Mouse (Mus musculus): ENCODE data around the gene Mettl18. TPM values are rescaled to one million over a fixed set of nuclear protein-coding genes. Genes with fewer than 3 reads are reported as not detected.
A peak's percentile ranks its signal among the peaks of the same experiment; 100 is the strongest.

Gene Mettl18
- 0.52 and 0.74 TPM in 2 replicates for polyA plus RNA-seq (2012; rRNA removed)

DNA sequence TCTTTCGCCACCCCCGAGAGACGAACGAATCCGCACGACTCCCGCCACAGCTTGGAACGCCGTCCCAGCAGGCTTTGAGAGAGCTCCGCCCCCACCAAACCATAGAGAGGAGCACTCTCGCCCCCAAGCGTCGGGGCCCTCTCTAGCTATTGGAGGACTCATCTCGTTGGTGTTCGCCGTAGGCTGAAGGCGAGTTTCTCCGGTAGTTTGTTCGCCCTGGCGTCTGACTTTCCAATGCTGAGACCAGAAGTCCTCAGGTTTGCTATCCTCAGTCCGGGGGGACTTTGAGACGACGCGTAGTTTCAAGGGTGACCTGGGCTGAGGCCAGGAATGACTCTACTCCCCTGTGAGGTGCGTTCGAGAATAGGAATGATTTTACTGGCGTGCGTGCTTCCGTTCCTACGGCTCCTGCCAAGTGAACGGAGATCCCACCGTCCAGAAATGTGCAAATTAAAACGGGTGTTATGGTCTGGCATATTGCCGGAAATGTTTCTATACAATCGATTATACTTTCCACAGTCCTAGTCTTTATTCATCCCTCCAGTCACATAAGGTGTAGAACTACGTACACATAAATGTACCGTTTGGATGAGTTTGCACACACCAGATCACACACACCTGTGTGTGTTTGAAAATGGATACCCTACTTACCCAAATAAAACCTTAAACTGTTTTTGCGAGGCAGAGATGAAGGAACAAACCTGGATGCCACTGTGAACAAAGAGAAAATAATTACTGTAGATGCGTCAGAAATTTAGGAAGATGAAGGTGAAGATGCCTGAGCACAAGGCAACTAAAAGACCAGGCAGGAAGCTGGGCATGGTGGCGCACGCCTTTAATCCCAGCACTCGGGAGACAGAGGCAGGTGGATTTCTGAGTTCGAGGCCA lies at the start of gene Mettl18, which contains the start of gene BC055324:
TSS of gene Mettl18 (plus strand) at position 169 of the 888 bp plus-strand sequence.
TSS of gene BC055324 (minus strand) at position 76 of the 888 bp plus-strand sequence.
- H3K4me3 ChIP-seq (ENCODE audit: extremely low read depth, insufficient read depth, insufficient read length), result peak within 1 kb of the TSS; percentile 86
- peaks cover 2% of the 10 kb centered on the region; the same call in 1 of the 2 replicates for H3K36me3 ChIP-seq (ENCODE audit: control insufficient read depth, insufficient read depth, low read length)
- no peaks in the 10 kb centered on the region for H3K4me1 ChIP-seq (ENCODE audit: control insufficient read depth, insufficient read depth, insufficient read length)
- DNase-seq (ENCODE audit: low read depth in 1 of 2, low spot score in 2 of 2), result peak; percentile 81 to 86
- TF ChIP-seq CTCF (IDR thresholded peaks at IDR 0.05; ENCODE audit: extremely low read depth, insufficient read depth, insufficient read length, insufficient replicate concordance) (no peak), POLR2A (IDR thresholded peaks at IDR 0.05; ENCODE audit: low read depth, low read length) (peak; percentile 11; the same call in 1 of the 2 replicates)
- H3K27ac ChIP-seq (ENCODE audit: insufficient read depth, low read length), result peak within 1 kb of the TSS; percentile 81
- no peaks in the 10 kb centered on the region for H3K27me3 ChIP-seq (ENCODE audit: control insufficient read depth, insufficient read depth, low read length)
- WGBS, result 1% methylated on average over 43 of the region's 43 CpGs

- H3K4me3 ChIP-seq (ENCODE audit: extremely low read depth, insufficient read depth, insufficient read length), result no peak overlapping the region
- peaks cover 41% of the 10 kb centered on the region for H3K36me3 ChIP-seq (ENCODE audit: control insufficient read depth, insufficient read depth, low read length)
- H3K27ac ChIP-seq (ENCODE audit: insufficient read depth, low read length), result no peak overlapping the region; the same call in 1 of the 2 replicates
- WGBS, result 92% methylated on average over 2 of the region's 2 CpGs
- H3K27me3 ChIP-seq (ENCODE audit: control insufficient read depth, insufficient read depth, low read length), result no peaks in the 10 kb centered on the region
- DNase-seq (ENCODE audit: low read depth in 1 of 2, low spot score in 2 of 2), result no peak
- no peaks in the 10 kb centered on the region for H3K4me1 ChIP-seq (ENCODE audit: control insufficient read depth, insufficient read depth, insufficient read length)
- no peak for TF ChIP-seq CTCF (IDR thresholded peaks at IDR 0.05; ENCODE audit: extremely low read depth, insufficient read depth, insufficient read length, insufficient replicate concordance)
- TF ChIP-seq POLR2A (IDR thresholded peaks at IDR 0.05; ENCODE audit: low read depth, low read length), result no peak
These were observed 41.3 kb upstream of the Mettl18 start for GRCm38 (mm10) chr1:163953396-163953795.

DNA sequence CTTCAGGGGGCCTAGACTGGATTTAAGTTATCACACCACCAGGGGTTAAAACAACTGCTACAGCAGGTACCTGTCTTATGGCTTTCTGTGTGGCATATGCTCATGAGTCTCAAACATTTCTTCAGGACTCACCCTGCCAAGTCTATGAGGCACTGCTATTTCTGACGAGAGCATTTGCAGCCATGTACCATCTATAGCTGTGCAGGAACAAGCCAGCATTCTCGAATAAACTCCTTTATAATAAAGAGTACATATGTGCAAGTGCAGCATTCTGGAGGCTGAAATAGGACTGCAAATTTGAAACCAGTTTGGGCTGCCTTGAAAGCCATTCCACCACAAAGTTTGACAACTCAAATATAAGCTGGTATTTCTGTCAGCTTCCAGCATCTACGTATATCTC lies 36.7 kb upstream of the Mettl18 start:
- TF ChIP-seq CTCF (IDR thresholded peaks at IDR 0.05; ENCODE audit: extremely low read depth, insufficient read depth, insufficient read length, insufficient replicate concordance) (no peak), POLR2A (IDR thresholded peaks at IDR 0.05; ENCODE audit: low read depth, low read length) (no peak)
- no peaks in the 10 kb centered on the region for H3K27me3 ChIP-seq (ENCODE audit: control insufficient read depth, insufficient read depth, low read length)
- no peak for DNase-seq (ENCODE audit: low read depth in 1 of 2, low spot score in 2 of 2)
- 93% methylated on average over 3 of the region's 3 CpGs for WGBS
- H3K27ac ChIP-seq (ENCODE audit: insufficient read depth, low read length), result no peak overlapping the region
- no peak overlapping the region for H3K4me3 ChIP-seq (ENCODE audit: extremely low read depth, insufficient read depth, insufficient read length)
- H3K36me3 ChIP-seq (ENCODE audit: control insufficient read depth, insufficient read depth, low read length), result peaks cover 18% of the 10 kb centered on the region
- H3K4me1 ChIP-seq (ENCODE audit: control insufficient read depth, insufficient read depth, insufficient read length), result no peaks in the 10 kb centered on the region

GRCm38 (mm10) chr1:163964008-163964689 lies 30.5 kb upstream of the Mettl18 start:
- peaks cover 8% of the 10 kb centered on the region for H3K36me3 ChIP-seq (ENCODE audit: control insufficient read depth, insufficient read depth, low read length)
- no peaks in the 10 kb centered on the region for H3K4me1 ChIP-seq (ENCODE audit: control insufficient read depth, insufficient read depth, insufficient read length)
- H3K27ac ChIP-seq (ENCODE audit: insufficient read depth, low read length), result no peak overlapping the region
- no peaks in the 10 kb centered on the region for H3K27me3 ChIP-seq (ENCODE audit: control insufficient read depth, insufficient read depth, low read length)
- no peak for TF ChIP-seq POLR2A (IDR thresholded peaks at IDR 0.05; ENCODE audit: low read depth, low read length)
- no peak for TF ChIP-seq CTCF (IDR thresholded peaks at IDR 0.05; ENCODE audit: extremely low read depth, insufficient read depth, insufficient read length, insufficient replicate concordance)
- H3K4me3 ChIP-seq (ENCODE audit: extremely low read depth, insufficient read depth, insufficient read length), result no peak overlapping the region
- no peak for DNase-seq (ENCODE audit: low read depth in 1 of 2, low spot score in 2 of 2)
- WGBS, result 49% methylated on average over 10 of the region's 10 CpGs

GRCm38 (mm10) chr1:163974471-163974870 lies 20.2 kb upstream of the Mettl18 start:
- 85% methylated on average over 1 of the region's 1 CpGs for WGBS
- no peaks in the 10 kb centered on the region; the same call in 1 of the 2 replicates for H3K36me3 ChIP-seq (ENCODE audit: control insufficient read depth, insufficient read depth, low read length)

DNA sequence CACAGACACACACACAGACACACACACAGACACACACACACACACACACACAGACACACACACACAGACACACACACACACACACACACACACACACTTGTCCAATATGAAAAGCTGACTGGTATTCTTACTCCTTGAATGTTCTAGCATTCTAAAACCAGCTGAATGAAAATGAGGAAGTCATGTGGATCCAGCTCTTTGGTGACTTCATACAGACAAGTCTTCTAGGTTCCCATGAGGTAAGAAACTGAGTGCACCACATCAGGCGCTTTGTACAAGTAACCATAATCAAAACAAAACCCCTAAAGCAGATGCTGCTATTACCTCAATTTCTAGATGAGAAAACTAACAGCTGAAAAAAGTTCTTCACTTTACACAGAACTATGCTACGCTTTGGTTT lies 19.6 kb upstream of the Mettl18 start:
- H3K27ac ChIP-seq (ENCODE audit: insufficient read depth, low read length), result no peak overlapping the region
- H3K4me1 ChIP-seq (ENCODE audit: control insufficient read depth, insufficient read depth, insufficient read length), result no peaks in the 10 kb centered on the region; the same call in 1 of the 2 replicates
- no peak for TF ChIP-seq CTCF (IDR thresholded peaks at IDR 0.05; ENCODE audit: extremely low read depth, insufficient read depth, insufficient read length, insufficient replicate concordance)
- no peak for TF ChIP-seq POLR2A (IDR thresholded peaks at IDR 0.05; ENCODE audit: low read depth, low read length)
- no peak overlapping the region for H3K4me3 ChIP-seq (ENCODE audit: extremely low read depth, insufficient read depth, insufficient read length)
- 88% methylated on average over 2 of the region's 2 CpGs for WGBS
- no peaks in the 10 kb centered on the region; the same call in 1 of the 2 replicates for H3K36me3 ChIP-seq (ENCODE audit: control insufficient read depth, insufficient read depth, low read length)
- DNase-seq (ENCODE audit: low read depth in 1 of 2, low spot score in 2 of 2), result peak in 1 of 2 experiments; percentile 17
- H3K27me3 ChIP-seq (ENCODE audit: control insufficient read depth, insufficient read depth, low read length), result no peaks in the 10 kb centered on the region

More at GRCm38 (mm10) chr1:163974471-163974870, 20.2 kb upstream of the Mettl18 start:
- no peak for DNase-seq (ENCODE audit: low read depth in 1 of 2, low spot score in 2 of 2)
- TF ChIP-seq CTCF (IDR thresholded peaks at IDR 0.05; ENCODE audit: extremely low read depth, insufficient read depth, insufficient read length, insufficient replicate concordance) (no peak), POLR2A (IDR thresholded peaks at IDR 0.05; ENCODE audit: low read depth, low read length) (no peak)
- Histone ChIP-seq H3K4me1 (ENCODE audit: control insufficient read depth, insufficient read depth, insufficient read length) (no peaks in the 10 kb centered on the region; the same call in 1 of the 2 replicates), H3K27ac (ENCODE audit: insufficient read depth, low read length) (no peak overlapping the region), H3K27me3 (ENCODE audit: control insufficient read depth, insufficient read depth, low read length) (no peaks in the 10 kb centered on the region), H3K4me3 (ENCODE audit: extremely low read depth, insufficient read depth, insufficient read length) (no peak overlapping the region)

Measured in spleen, adult 2 months (tissue).